Mouse (Mus musculus) gastrocnemius, adult 8-10 months (tissue): Measurements from ENCODE around the gene Tmco5. TPM values are rescaled to one million over a fixed set of nuclear protein-coding genes. Genes with fewer than 3 reads are reported as not detected.

Experiments
- DNase-seq, 2 experiments: peaks; one replicate each; pipeline ENCODE4 v3.0.0; 2022; ENCODE audit warnings: low spot score in 2 of 2
- total RNA-seq, 4 experiments: library from RNA; stranded (reverse); gene quantifications; 2 replicates each; pipeline ENCODE4 v1.2.4; 2022

Gene Tmco5
- total RNA-seq = not detected

- no peak for DNase-seq
These were observed at the start of gene Tmco5 for GRCm38 (mm10) chr2:116878391-116878790. Gene Tmco5, plus strand, starts transcription at chr2:116878691.

GRCm38 (mm10) chr2:116831863-116832262 lies 46.6 kb upstream of the Tmco5 start:
- DNase-seq = no peak

- no peak for DNase-seq
These were observed 40.7 kb upstream of the Tmco5 start for GRCm38 (mm10) chr2:116837829-116838228.

- DNase-seq = no peak
These were observed 39.8 kb upstream of the Tmco5 start for GRCm38 (mm10) chr2:116838538-116839197.

GRCm38 (mm10) chr2:116849980-116850636 lies 28.4 kb upstream of the Tmco5 start:
- DNase-seq = no peak

GRCm38 (mm10) chr2:116851356-116851755 lies 27.1 kb upstream of the Tmco5 start:
- no peak for DNase-seq

- DNase-seq = no peak
These were observed 26.2 kb upstream of the Tmco5 start for GRCm38 (mm10) chr2:116852249-116852648.

- DNase-seq = no peak
These were observed 19.8 kb upstream of the Tmco5 start for GRCm38 (mm10) chr2:116858703-116859102.

- DNase-seq = no peak
These were observed 1.4 kb upstream of the Tmco5 start for GRCm38 (mm10) chr2:116876955-116877615.

- no peak for DNase-seq
These were observed 1.2 kb downstream of the Tmco5 start for GRCm38 (mm10) chr2:116879730-116880129.

GRCm38 (mm10) chr2:116893316-116893987 lies 15.0 kb downstream of the Tmco5 start:
- no peak for DNase-seq

GRCm38 (mm10) chr2:116893988-116894363 lies 15.5 kb downstream of the Tmco5 start:
- no peak for DNase-seq

GRCm38 (mm10) chr2:116899615-116900272 lies 21.3 kb downstream of the Tmco5 start:
- DNase-seq = peak; percentile 86 to 88

- no peak for DNase-seq
These were observed 21.9 kb downstream of the Tmco5 start for GRCm38 (mm10) chr2:116900273-116900843.

- no peak for DNase-seq
These were observed 29.8 kb downstream of the Tmco5 start for GRCm38 (mm10) chr2:116908268-116908667.

GRCm38 (mm10) chr2:116912334-116913070 lies 34.0 kb downstream of the Tmco5 start:
- DNase-seq = no peak

- no peak for DNase-seq
These were observed 35.4 kb downstream of the Tmco5 start for GRCm38 (mm10) chr2:116913677-116914405.

- no peak for DNase-seq
These were observed 36.1 kb downstream of the Tmco5 start for GRCm38 (mm10) chr2:116914636-116915035.

- no peak for DNase-seq
These were observed 40.1 kb downstream of the Tmco5 start for GRCm38 (mm10) chr2:116918598-116918997.
